Comparison of ENCODE assay signal across 8 mouse cellular contexts in genomic region chr11:84513171-84514116, GRCm38 (mm10). TPM values are rescaled to one million over a fixed set of nuclear protein-coding genes. Genes with fewer than 3 reads are reported as not detected.
A peak's percentile ranks its signal among the peaks of the same experiment; 100 is the strongest.
DNase-seq lines count a peak whose midpoint lies in the region; ATAC-seq lines count a peak whose summit lies in the region.

TSS of gene Aatf (minus strand) at chr11:84513522.

- peak within 1 kb of the TSS; percentile 69 for H3K4me3 ChIP-seq in hindbrain, embryonic 14.5 days (replicated peaks; ENCODE audit: low read length)

- peaks cover 39% of the 10 kb centered on the region for H3K27me3 ChIP-seq in hindbrain, embryonic 14.5 days (ENCODE audit: control insufficient read depth, insufficient read depth, low read length)

- no peaks in the 10 kb centered on the region for H3K9me3 ChIP-seq in hindbrain, embryonic 14.5 days (ENCODE audit: control insufficient read depth, low read length)

- H3K9ac ChIP-seq in hindbrain, embryonic 14.5 days = peak within 1 kb of the TSS; percentile 79

- ATAC-seq in hindbrain, embryonic 14.5 days (ENCODE audit: low FRiP score) = peak; percentile 98

- peaks cover 24% of the 10 kb centered on the region for H3K36me3 ChIP-seq in hindbrain, embryonic 14.5 days (replicated peaks; ENCODE audit: control insufficient read depth, insufficient read depth)

- H3K4me1 ChIP-seq in hindbrain, embryonic 14.5 days (replicated peaks; ENCODE audit: control insufficient read depth, insufficient read depth, low read length) = peaks cover 18% of the 10 kb centered on the region

- H3K4me2 ChIP-seq in hindbrain, embryonic 14.5 days (replicated peaks) = peak within 1 kb of the TSS; percentile 70

- under 1% methylated on average over 80 of the region's 80 CpGs for WGBS in hindbrain, embryonic 14.5 days

- peak within 1 kb of the TSS; percentile 93 for H3K27ac ChIP-seq in hindbrain, embryonic 14.5 days

- peak; percentile 98 for DNase-seq in R1 (ENCODE audit: low read depth, low spot score)
- DNase-seq in cerebellum, postnatal 25 days = peak; percentile 98 to 99
- peak; percentile 89 to 96 for DNase-seq in frontal cortex, postnatal 25 days (ENCODE audit: low spot score in 2 of 2)
- DNase-seq in hindbrain, embryonic 14.5 days (ENCODE audit: low spot score) = peak; percentile 99
- peak; percentile 95 to 96 for DNase-seq in layer of hippocampus, postnatal 36 days
- DNase-seq in lung, postnatal 36 days = peak; percentile 97
- peak; percentile 98 for DNase-seq in retina, postnatal 1 day
- peak; percentile 91 to 94 for DNase-seq in urinary bladder, adult 18-20 months (ENCODE audit: low spot score in 2 of 2)

RNA-seq across cellular contexts. Expression of gene Aatf, which starts in this region (rescaled TPM):
- 44.5 and 45.3 TPM in 2 replicates for polyA plus RNA-seq in hindbrain, embryonic 14.5 days (2014; fragmentation: Nextera tagmentation; extraction: Ambion mirVana)
- 10 to 100 TPM; 20.4 to 21.6 TPM for total RNA-seq in layer of hippocampus, postnatal 36 days (2021)

Comparison
In these comparisons a context has a peak if more than half of its experiments do, and no peak if none do; other contexts are left out.
1. Peak in every context shown above with its lines: DNase-seq, ATAC-seq, H3K4me3 ChIP-seq and H3K27ac ChIP-seq.